Mouse (Mus musculus) brain, embryonic 14.5 days (tissue): ENCODE data around the gene Bst1.

Experiments
- CTCF ChIP-seq: fragments of 200-500 bp; IDR thresholded peaks from 2 replicates; pipeline ENCODE4 v1.5.1; 2012; ENCODE audit warnings: inconsistent platforms, mild to moderate bottlenecking, moderate library complexity, borderline replicate concordance; ENCODE audit not compliant: insufficient read depth, insufficient read length; ENCODE audit errors: extremely low read depth
- POLR2A ChIP-seq: fragments of 200-500 bp; IDR thresholded peaks from 2 replicates; pipeline ENCODE4 v1.6.1; 2012; ENCODE audit warnings: mild to moderate bottlenecking, inconsistent platforms, borderline replicate concordance; ENCODE audit not compliant: poor library complexity, insufficient read depth, insufficient read length, severe bottlenecking; ENCODE audit errors: extremely low read depth

DNA sequence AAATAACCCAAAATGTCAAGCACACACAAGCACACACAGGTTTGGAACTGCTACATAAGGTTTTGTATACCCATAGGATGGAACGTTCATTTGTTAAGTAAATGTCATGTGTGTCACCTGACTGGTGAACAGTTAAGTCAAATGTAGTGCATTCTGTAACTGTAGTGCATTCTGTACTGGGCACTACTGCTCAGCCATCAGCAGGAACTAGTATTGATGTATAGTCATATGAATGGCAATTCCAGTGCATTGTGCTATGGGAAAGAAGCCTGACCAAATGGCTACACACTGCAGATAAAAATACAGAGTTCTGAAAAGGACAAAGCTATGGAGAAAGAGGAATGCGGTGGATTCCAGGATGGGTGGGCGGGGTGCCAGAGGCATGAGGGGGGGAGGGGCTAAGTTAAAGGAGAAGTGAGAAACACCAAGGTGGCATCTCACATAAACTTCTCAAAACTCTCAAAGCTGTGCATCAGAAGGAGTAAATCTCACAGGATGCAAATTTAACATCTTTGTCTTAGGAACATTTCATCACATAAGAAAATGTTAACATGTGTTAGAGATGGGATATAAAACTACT, 24.0 kb downstream of the Bst1 start:
- TF ChIP-seq POLR2A = no peak
- no peak for TF ChIP-seq CTCF
